Mouse (Mus musculus) liver, embryonic 12.5 days (tissue): ENCODE measurements at regions not wholly inside any gene's neighbourhood (a gene's known extent, or its start where the extent isn't known, plus 50 kb on each side); places are given as distances from the start of the nearest gene placed in this dataset.

ENCODE experiments used
- ATAC-seq: fragments of 200-750 bp; cut with Nextera tagmentation; 2 replicates; pipeline ENCODE4 v1.8.0; 2017; ENCODE audit warnings: moderate number of reproducible peaks, mild to moderate bottlenecking, moderate library complexity
- H3K27ac ChIP-seq: fragments of 300-500 bp; sonication (generic); 2 replicates; pipeline ENCODE4 v1.5.1; 2016; ENCODE audit warnings: mild to moderate bottlenecking
- H3K27me3 ChIP-seq: fragments of 300-500 bp; sonication (generic); replicated peaks from 2 replicates; pipeline ENCODE4 v1.6.1; 2016; ENCODE audit warnings: mild to moderate bottlenecking, moderate library complexity
- H3K36me3 ChIP-seq: fragments of 300-500 bp; sonication (generic); 2 replicates; pipeline ENCODE4 v1.6.1; 2016; ENCODE audit warnings: mild to moderate bottlenecking, moderate library complexity
- H3K4me1 ChIP-seq: fragments of 300-500 bp; sonication (generic); 2 replicates; pipeline ENCODE4 v1.6.1; 2016
- H3K4me2 ChIP-seq: fragments of 300-500 bp; sonication (generic); 2 replicates; pipeline ENCODE4 v1.6.1; 2016; ENCODE audit warnings: mild to moderate bottlenecking, moderate library complexity
- H3K4me3 ChIP-seq: fragments of 300-500 bp; sonication (generic); 2 replicates; pipeline ENCODE4 v1.5.1; 2016; ENCODE audit warnings: mild to moderate bottlenecking, moderate library complexity
- H3K9ac ChIP-seq: fragments of 300-500 bp; sonication (generic); 2 replicates; pipeline ENCODE4 v1.6.1; 2016; ENCODE audit warnings: mild to moderate bottlenecking, moderate library complexity
- H3K9me3 ChIP-seq: fragments of 300-500 bp; sonication (generic); replicated peaks from 2 replicates; pipeline ENCODE4 v1.6.1; 2016; ENCODE audit warnings: mild to moderate bottlenecking, moderate library complexity
- WGBS: fragments of 180-500 bp; shearing (Covaris S2); methylation state at CpG from one replicate; pipeline ENCODE4 v1.1.7; 2016; ENCODE audit not compliant: insufficient replicate concordance; 5-methylcytosine and 5-hydroxymethylcytosine counted together

DNA sequence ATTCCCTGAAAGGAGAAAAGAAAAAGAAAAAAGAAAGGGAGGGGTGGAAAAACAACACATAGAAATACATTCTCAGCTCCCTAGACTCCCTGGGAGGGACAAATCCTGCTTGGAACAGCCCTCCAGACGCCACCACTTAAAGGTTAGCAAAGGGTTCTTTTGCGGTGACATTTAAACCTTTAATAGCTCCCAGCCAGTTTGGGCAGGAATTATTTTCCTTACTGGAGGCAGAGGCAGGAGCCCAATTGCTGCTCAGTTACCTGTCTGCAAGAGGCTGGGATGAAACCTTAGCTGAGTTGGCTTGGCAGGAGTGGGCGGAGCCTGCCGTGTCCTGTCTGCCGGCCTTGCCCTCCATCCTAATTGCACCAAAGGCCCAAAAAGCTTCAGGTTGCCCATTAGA lies 490.4 kb upstream of the Etaa1 start:
- H3K27ac ChIP-seq, result no peak overlapping the region
- no peak overlapping the region for H3K4me2 ChIP-seq
- H3K4me3 ChIP-seq, result no peak overlapping the region
- no peaks in the 10 kb centered on the region for H3K36me3 ChIP-seq
- WGBS, result 64% methylated on average over 5 of the region's 5 CpGs
- no peak for ATAC-seq
- H3K27me3 ChIP-seq, result no peaks in the 10 kb centered on the region
- no peak overlapping the region for H3K9ac ChIP-seq
- no peaks in the 10 kb centered on the region for H3K9me3 ChIP-seq
- H3K4me1 ChIP-seq, result no peaks in the 10 kb centered on the region

DNA sequence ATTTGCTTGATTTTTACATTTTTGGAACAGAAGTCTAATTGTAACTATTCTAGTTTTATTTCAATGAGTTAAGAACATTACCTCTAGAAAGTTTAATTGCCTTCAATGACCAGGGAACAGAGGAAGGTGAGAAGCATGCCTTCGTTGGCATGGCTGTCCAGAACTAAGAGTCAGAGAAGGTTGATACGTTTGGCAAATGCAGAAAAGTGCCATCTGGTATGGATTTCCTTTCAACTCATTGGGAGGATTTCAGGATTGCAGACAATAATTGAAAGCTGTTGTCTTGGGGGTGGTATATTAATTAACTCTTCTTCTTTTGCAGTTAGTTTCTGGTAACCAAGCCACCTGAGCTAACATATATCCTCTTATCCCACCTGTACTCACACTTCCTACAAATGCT lies 489.5 kb upstream of the Etaa1 start:
- Histone ChIP-seq H3K36me3 (no peaks in the 10 kb centered on the region), H3K9me3 (no peaks in the 10 kb centered on the region), H3K9ac (no peak overlapping the region), H3K4me3 (no peak overlapping the region), H3K27me3 (no peaks in the 10 kb centered on the region), H3K4me2 (no peak overlapping the region), H3K4me1 (no peaks in the 10 kb centered on the region), H3K27ac (no peak overlapping the region)
- 66% methylated on average over 2 of the region's 2 CpGs for whole genome bisulfite sequencing
- no peak for ATAC-seq

DNA sequence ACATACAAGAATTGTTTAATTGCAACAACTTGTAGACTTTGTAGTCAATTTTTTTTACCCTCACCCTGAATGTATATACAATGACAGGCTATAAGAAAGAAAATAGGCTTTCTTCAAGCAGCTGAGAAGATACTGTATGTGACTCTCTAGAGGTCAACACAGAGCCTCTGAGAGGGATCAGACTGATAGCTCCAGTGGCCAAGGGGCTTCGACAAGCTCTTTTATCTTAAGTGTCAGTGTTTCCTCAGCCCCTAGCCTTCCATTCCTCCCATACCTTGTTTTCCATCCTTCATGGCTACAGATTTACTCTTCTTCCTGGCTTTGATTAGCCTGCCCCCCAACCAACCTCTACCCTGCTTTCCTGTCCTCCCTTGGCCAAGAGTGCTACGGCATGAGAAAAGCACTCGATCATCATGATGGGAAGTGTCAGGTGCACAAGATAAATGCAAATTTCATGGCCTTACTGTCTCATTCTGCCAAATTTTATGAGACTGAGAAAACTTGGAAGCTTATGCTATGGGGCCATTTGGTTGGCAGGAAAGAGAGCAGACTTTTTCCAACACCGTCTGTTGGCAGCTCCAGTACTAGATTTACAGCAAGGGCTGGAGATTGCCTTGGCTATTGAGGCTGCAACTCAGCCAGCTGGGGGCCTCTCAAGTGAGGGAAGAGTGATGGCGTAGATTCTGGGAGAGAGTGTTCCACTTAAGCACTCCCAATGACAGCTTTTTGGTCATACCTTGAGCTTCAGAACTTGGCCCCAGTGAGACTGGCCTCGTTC lies 484.3 kb upstream of the Etaa1 start:
- no peak overlapping the region for H3K27ac ChIP-seq
- no peak overlapping the region for H3K4me3 ChIP-seq
- H3K9me3 ChIP-seq, result no peaks in the 10 kb centered on the region
- H3K9ac ChIP-seq, result no peak overlapping the region
- no peak for ATAC-seq
- H3K27me3 ChIP-seq, result no peaks in the 10 kb centered on the region
- no peaks in the 10 kb centered on the region for H3K4me1 ChIP-seq
- WGBS, result 58% methylated on average over 6 of the region's 6 CpGs
- H3K4me2 ChIP-seq, result no peak overlapping the region
- no peaks in the 10 kb centered on the region for H3K36me3 ChIP-seq

DNA sequence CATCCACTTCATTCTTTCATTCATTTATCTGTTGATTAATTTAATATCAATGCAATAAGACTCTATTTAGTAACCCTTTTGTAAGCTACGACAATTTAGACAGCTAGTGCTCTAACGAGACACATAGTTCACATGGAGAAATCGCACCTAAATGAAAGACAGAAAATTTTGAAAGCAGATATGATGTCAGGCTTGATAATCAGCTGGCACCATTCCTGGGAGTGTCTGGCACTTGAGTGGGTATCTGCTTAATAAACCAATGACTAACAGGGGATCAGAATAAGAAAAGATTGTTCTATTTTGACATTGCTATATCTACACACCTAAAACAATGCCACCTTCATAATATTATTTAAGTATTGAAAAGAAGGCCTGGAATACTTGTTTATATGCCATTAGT lies 467.4 kb upstream of the Etaa1 start:
- no peak for ATAC-seq
- Histone ChIP-seq H3K27ac (no peak overlapping the region), H3K4me3 (no peak overlapping the region), H3K9ac (no peak overlapping the region), H3K4me2 (no peak overlapping the region), H3K9me3 (no peaks in the 10 kb centered on the region), H3K36me3 (no peaks in the 10 kb centered on the region), H3K27me3 (no peaks in the 10 kb centered on the region), H3K4me1 (no peaks in the 10 kb centered on the region)
- WGBS, result 76% methylated on average over 3 of the region's 3 CpGs

DNA sequence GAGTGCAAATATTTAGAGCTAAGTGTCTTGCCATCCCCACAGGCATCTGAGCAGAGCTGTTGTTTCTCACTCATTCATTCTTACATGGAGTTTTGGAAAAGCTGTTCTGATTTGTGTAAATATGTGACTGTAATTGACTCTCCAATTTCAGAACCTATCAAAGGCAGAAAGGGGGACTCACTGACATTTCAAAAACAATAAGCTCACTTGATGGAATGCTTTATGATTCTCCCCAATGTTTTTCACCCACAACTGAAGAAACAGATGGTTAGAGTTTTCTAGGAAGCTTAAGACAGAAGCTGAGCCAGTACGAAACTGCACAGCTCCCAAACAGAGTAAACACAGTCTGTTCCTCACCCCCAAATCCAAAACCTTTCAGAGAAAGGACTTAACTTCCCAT lies 460.1 kb upstream of the Etaa1 start:
- no peaks in the 10 kb centered on the region for H3K36me3 ChIP-seq
- 46% methylated on average over 1 of the region's 1 CpGs for WGBS
- no peak overlapping the region for H3K4me2 ChIP-seq
- no peaks in the 10 kb centered on the region for H3K27me3 ChIP-seq
- no peaks in the 10 kb centered on the region for H3K4me1 ChIP-seq
- H3K9me3 ChIP-seq, result no peaks in the 10 kb centered on the region
- H3K9ac ChIP-seq, result no peak overlapping the region
- no peak for ATAC-seq
- H3K4me3 ChIP-seq, result no peak overlapping the region
- H3K27ac ChIP-seq, result no peak overlapping the region

DNA sequence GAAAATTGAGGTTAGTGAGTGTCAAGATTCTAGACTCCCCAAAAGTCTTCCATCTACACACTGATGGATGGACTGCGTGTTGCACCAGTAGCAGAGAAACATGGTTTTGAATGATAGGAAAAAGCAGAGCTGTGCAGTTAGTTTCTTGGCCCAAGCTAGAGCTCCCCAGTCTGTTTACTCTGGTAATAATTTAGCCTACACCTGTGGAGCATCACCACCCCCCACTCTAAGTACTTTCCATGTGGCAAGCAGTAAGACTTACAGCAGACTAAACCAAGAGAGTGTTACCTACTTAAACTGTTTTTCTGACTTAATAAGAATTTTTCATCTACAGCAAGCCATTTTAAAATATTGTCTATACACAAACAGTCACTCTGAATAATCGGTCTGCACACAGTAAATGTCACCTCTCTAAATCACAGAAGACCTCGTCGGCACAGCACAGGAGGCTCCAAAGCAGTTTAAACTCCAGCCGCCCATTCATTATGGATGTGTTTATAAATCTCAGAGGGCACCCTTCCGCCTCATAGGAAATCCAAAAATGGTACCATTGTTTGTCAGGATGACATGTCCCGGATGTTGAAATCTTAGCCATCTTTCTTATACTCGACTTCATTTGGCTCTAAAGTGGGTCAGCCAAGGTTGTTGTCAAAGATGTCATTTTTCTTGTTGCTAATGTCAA lies 454.5 kb upstream of the Etaa1 start:
- Histone ChIP-seq H3K4me2 (no peak overlapping the region), H3K27ac (no peak overlapping the region), H3K4me1 (no peaks in the 10 kb centered on the region), H3K9me3 (no peaks in the 10 kb centered on the region), H3K4me3 (no peak overlapping the region), H3K36me3 (no peaks in the 10 kb centered on the region), H3K27me3 (no peaks in the 10 kb centered on the region), H3K9ac (no peak overlapping the region)
- ATAC-seq, result no peak
- 64% methylated on average over 8 of the region's 8 CpGs for WGBS

DNA sequence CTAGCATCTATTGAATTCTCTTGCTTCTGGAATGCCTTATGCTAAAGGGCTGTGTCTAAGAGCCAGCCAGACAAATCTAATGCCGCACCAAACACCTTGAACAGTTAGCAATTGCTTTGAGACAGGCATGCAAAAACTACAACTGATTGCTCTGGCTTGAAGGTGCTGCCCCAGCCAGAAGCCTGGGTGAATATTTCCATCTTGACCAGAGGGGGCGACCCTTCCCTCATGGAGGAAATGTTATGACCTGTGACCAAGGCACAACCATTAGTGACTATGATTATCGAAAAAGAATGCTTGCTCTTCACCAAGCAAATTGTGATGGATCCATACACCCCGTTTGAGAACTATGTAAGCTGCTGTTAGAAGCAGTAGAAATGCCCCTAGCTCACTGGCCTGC lies 445.9 kb upstream of the Etaa1 start:
- no peaks in the 10 kb centered on the region for H3K4me1 ChIP-seq
- H3K9me3 ChIP-seq, result no peaks in the 10 kb centered on the region
- no peaks in the 10 kb centered on the region for H3K36me3 ChIP-seq
- ATAC-seq, result no peak
- no peak overlapping the region for H3K9ac ChIP-seq
- no peaks in the 10 kb centered on the region for H3K27me3 ChIP-seq
- WGBS, result 45% methylated on average over 4 of the region's 4 CpGs
- no peak overlapping the region for H3K4me3 ChIP-seq
- H3K27ac ChIP-seq, result no peak overlapping the region
- H3K4me2 ChIP-seq, result no peak overlapping the region

DNA sequence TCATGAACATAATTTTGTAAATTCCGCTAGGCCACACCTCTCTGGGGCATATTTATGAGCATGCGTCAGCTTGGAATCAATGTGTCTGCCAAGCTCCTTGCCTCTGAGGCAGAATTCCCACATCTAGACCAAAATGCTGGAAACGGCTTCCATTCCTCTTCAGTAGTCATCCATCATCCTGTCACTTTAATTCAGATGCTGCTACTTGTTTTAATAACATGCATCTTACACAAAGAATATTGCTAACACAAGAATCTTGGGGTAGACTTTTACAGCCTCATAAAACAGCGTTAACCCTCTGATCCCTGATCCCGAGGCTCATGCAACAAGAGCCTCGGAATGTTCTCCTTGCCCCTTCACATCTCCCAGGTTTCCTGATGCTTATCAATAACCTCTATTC lies 442.7 kb upstream of the Etaa1 start:
- no peak overlapping the region for H3K9ac ChIP-seq
- H3K4me1 ChIP-seq, result no peaks in the 10 kb centered on the region
- no peaks in the 10 kb centered on the region for H3K9me3 ChIP-seq
- H3K36me3 ChIP-seq, result no peaks in the 10 kb centered on the region
- H3K4me3 ChIP-seq, result no peak overlapping the region
- no peak overlapping the region for H3K27ac ChIP-seq
- WGBS, result 68% methylated on average over 6 of the region's 6 CpGs
- no peak for ATAC-seq
- no peaks in the 10 kb centered on the region for H3K27me3 ChIP-seq
- no peak overlapping the region for H3K4me2 ChIP-seq

DNA sequence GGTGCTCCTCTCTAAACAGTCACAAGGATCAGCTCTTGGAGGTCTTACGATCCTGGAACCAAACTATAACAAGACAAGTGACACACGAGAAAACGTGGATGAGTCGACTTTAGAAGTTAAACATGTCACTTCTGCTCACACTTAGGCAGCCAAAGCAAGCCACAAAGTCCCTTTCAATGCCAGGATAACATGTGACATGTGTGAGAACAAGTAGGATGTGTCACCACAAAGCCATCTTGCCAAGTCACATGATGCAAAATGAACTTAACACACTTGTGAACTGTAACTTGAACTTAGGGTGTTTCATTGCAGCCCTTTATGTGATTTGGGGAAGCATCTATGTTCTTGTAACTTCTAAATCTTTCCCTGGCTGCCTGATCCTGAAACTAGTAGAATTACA lies 442.0 kb upstream of the Etaa1 start:
- Histone ChIP-seq H3K4me1 (no peaks in the 10 kb centered on the region), H3K27ac (no peak overlapping the region), H3K9me3 (no peaks in the 10 kb centered on the region), H3K27me3 (no peaks in the 10 kb centered on the region), H3K9ac (no peak overlapping the region), H3K4me3 (no peak overlapping the region), H3K4me2 (no peak overlapping the region), H3K36me3 (no peaks in the 10 kb centered on the region)
- ATAC-seq, result no peak
- 63% methylated on average over 4 of the region's 4 CpGs for WGBS

DNA sequence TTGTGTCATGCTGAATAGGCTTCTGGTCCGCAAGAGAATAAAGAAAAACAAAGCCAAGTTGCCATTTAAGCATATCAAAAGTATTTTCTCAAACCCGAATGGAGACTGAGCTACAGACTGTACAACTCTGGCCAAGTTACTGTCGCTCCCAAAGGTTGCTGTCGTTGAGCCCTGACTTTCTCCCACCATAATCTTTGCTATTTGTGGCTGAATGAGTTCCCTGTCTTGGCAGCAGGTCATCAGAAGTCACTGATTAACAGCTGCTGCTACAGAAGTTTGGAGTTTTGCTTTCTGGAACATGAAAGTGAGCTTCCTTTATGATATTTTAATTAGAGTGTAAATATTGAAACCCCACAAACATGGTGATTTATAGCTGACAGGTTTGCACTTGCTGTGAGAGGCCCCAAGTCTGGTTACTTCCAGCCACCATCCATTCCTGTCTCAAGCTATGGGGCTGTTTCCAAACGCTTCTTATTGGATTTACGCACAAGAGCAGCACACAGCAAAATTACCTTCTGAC lies 419.2 kb upstream of the Etaa1 start:
- H3K27me3 ChIP-seq, result no peaks in the 10 kb centered on the region
- WGBS, result 70% methylated on average over 6 of the region's 6 CpGs
- H3K4me3 ChIP-seq, result no peak overlapping the region
- H3K9me3 ChIP-seq, result no peaks in the 10 kb centered on the region
- no peak overlapping the region for H3K27ac ChIP-seq
- H3K36me3 ChIP-seq, result no peaks in the 10 kb centered on the region
- H3K4me2 ChIP-seq, result no peak overlapping the region
- no peak for ATAC-seq
- H3K9ac ChIP-seq, result no peak overlapping the region
- H3K4me1 ChIP-seq, result no peaks in the 10 kb centered on the region

DNA sequence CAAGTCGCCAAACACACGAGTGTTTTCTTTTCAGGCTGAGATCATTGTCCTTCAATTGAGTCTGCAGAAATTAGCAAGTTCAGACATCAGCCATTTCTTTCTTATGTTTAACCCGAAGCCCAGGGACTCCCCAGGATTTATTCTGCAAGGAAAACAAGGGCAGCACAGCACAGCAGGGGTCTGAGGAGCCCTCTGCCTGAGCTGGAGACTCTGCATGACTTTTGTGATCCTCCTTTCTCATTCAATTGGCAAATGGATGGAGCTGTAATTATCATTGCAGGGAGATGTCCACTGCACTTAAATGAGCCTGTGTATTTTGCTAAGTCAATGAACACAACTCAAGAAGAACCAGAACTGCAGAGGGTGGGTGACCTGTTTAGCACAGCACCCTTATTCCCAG lies 417.6 kb upstream of the Etaa1 start:
- no peak for ATAC-seq
- Histone ChIP-seq H3K9ac (no peak overlapping the region), H3K36me3 (no peaks in the 10 kb centered on the region), H3K4me2 (no peak overlapping the region), H3K4me3 (no peak overlapping the region), H3K9me3 (no peaks in the 10 kb centered on the region), H3K27ac (no peak overlapping the region), H3K4me1 (no peaks in the 10 kb centered on the region), H3K27me3 (no peaks in the 10 kb centered on the region)
- 31% methylated on average over 3 of the region's 3 CpGs for WGBS

DNA sequence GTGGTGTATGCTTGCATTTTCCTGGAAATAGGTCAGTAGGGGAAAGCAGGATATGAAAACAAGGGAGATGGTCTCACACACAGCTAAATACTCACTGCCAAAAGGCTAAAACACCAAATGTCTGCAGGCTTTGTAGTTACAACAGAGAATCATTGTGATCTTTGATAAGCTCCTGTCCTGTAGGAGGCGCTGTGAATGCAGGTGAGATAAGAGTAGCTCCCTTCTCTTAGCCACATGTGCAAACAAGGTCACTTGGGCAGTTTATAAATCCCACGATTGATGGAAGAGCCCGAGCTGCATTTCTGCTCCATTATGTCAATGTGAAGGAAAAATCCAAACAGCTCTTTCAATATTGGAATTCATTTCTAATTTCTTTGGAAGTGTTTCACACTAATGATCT lies 417.2 kb upstream of the Etaa1 start:
- no peak overlapping the region for H3K27ac ChIP-seq
- no peak overlapping the region for H3K4me2 ChIP-seq
- H3K36me3 ChIP-seq, result no peaks in the 10 kb centered on the region
- H3K4me3 ChIP-seq, result no peak overlapping the region
- ATAC-seq, result no peak
- 27% methylated on average over 3 of the region's 3 CpGs for WGBS
- no peaks in the 10 kb centered on the region for H3K4me1 ChIP-seq
- H3K27me3 ChIP-seq, result no peaks in the 10 kb centered on the region
- H3K9ac ChIP-seq, result no peak overlapping the region
- H3K9me3 ChIP-seq, result no peaks in the 10 kb centered on the region
